Mouse (Mus musculus) limb, embryonic 13.5 days (tissue): ENCODE measurements around the gene Casp4. TPM values are rescaled to one million over a fixed set of nuclear protein-coding genes. Genes with fewer than 3 reads are reported as not detected.

Source experiments
- ATAC-seq: fragments of 200-750 bp; cut with Nextera tagmentation; 2 replicates; pipeline ENCODE4 v1.8.0; 2017; ENCODE audit warnings: low read depth, moderate number of reproducible peaks, moderate TSS enrichment; ENCODE audit not compliant: low FRiP score
- H3K27ac ChIP-seq: fragments of 300-500 bp; sonication (generic); 2 replicates; pipeline ENCODE4 v1.5.1; 2015; ENCODE audit warnings: inconsistent platforms, mild to moderate bottlenecking, moderate library complexity
- H3K27me3 ChIP-seq: fragments of 300-500 bp; sonication (generic); 2 replicates; pipeline ENCODE4 v1.6.1; 2015; ENCODE audit warnings: mild to moderate bottlenecking, inconsistent platforms
- H3K36me3 ChIP-seq: fragments of 300-500 bp; sonication (generic); 2 replicates; pipeline ENCODE4 v1.6.1; 2015; ENCODE audit warnings: inconsistent platforms, mild to moderate bottlenecking, moderate library complexity
- H3K4me1 ChIP-seq: fragments of 300-500 bp; sonication (generic); 2 replicates; pipeline ENCODE4 v1.6.1; 2015; ENCODE audit warnings: inconsistent platforms
- H3K4me2 ChIP-seq: fragments of 300-500 bp; sonication (generic); replicated peaks from 2 replicates; pipeline ENCODE4 v1.6.1; 2015; ENCODE audit warnings: inconsistent platforms, mild to moderate bottlenecking, moderate library complexity
- H3K4me3 ChIP-seq: fragments of 300-500 bp; sonication (generic); 2 replicates; pipeline ENCODE4 v1.5.1; 2015; ENCODE audit warnings: moderate library complexity, mild to moderate bottlenecking, inconsistent platforms
- H3K9ac ChIP-seq: fragments of 300-500 bp; sonication (generic); 2 replicates; pipeline ENCODE4 v1.6.1; 2015; ENCODE audit warnings: mild to moderate bottlenecking, inconsistent platforms
- H3K9me3 ChIP-seq: fragments of 300-500 bp; sonication (generic); 2 replicates; pipeline ENCODE4 v1.6.1; 2016; ENCODE audit warnings: inconsistent platforms
- WGBS: fragments of 180-500 bp; shearing (Covaris S2); methylation state at CpG from one replicate; pipeline ENCODE4 v1.1.7; 2015; 5-methylcytosine and 5-hydroxymethylcytosine counted together
- polyA plus RNA-seq: library from polyadenylated mRNA; unstranded; fragments of >200 nt; fragmentation: Nextera tagmentation; extraction: Ambion mirVana; gene quantifications from 2 replicates; pipeline ENCODE4 v1.2.1, GENCODE M21; 2015

Casp4 gene
- polyA plus RNA-seq, result 0.45 and 1.1 TPM in 2 replicates

DNA sequence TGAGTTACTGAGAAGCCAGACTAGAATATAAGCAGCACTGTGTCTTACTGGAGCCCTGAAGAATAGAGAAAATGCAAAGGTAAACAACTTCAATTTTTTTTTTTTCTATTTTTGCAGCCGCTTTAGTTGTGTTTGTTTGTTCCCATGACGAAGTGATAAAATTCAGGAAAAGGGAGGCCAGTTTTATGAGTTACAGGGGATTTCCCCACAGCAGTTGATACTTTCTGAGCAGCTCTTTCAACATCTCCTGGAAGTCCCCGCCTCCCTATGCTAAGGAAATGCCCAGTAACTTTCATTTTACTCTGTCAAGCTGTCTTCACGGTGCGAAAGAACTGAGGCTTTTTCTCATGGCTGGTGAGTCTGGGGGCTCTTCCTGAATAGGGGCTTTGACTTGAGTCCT is at the start of gene Casp4:
Casp4 (plus strand) TSS at position 268 of the 400 bp plus-strand sequence.
- Histone ChIP-seq H3K27ac (no peak within 1 kb of the TSS), H3K4me2 (peak within 1 kb of the TSS; percentile 25), H3K4me3 (no peak within 1 kb of the TSS), H3K9ac (no peak within 1 kb of the TSS), H3K4me1 (no peaks in the 10 kb centered on the region), H3K27me3 (no peaks in the 10 kb centered on the region), H3K9me3 (no peaks in the 10 kb centered on the region), H3K36me3 (no peaks in the 10 kb centered on the region)
- WGBS, result 41% methylated on average over 5 of the region's 5 CpGs
- no peak for ATAC-seq

DNA sequence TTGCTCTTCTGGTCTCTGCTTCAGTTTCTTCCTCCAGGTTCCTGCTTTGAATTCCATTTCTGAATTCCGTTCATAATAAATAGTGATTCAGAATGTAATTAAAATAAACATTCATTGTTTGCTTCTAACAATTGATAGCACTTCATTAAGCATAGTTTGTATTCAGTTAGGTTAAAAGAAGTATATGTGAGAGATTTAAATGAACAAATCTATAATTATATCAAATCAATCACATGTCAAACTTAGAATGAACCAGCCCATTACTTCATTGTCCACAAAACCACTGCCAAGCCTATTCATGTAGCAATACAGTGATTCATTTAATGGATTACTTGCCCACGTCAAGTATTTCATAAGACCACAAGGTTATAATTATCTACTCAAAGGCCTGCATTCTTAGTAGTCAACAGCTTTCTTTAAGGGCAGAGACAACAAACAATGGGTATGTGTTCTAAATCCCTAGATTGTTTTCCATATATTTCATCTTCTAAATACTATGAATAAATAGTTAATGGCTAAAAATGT is 44.6 kb upstream of the Casp4 start:
- WGBS, result 64% methylated on average over 2 of the region's 2 CpGs
- Histone ChIP-seq H3K9ac (no peak overlapping the region), H3K4me3 (no peak overlapping the region), H3K9me3 (no peaks in the 10 kb centered on the region), H3K4me1 (no peaks in the 10 kb centered on the region), H3K27ac (no peak overlapping the region), H3K36me3 (no peaks in the 10 kb centered on the region), H3K4me2 (no peak overlapping the region), H3K27me3 (no peaks in the 10 kb centered on the region)
- no peak for ATAC-seq

DNA sequence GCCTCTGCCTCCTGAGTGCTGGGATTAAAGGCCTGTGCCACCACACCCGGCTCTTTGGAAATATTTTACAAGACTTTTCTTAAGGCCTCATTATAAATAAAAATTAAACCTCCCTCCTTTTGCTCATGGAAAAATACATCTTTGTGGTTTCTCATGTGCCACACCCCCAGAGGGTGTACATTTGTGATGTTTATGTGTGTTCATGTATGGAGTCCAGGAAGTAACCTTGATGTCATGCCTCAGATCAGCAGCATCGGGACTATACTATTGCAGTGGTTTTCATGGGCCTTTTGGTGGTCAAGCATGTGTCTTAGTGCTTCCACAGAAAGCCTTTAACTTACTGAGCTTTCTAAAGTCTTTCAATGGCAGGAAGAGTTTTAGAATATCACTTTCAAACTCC is 38.4 kb upstream of the Casp4 start:
- Histone ChIP-seq H3K4me2 (no peak overlapping the region), H3K4me3 (no peak overlapping the region), H3K9ac (no peak overlapping the region), H3K27ac (no peak overlapping the region), H3K36me3 (no peaks in the 10 kb centered on the region), H3K27me3 (no peaks in the 10 kb centered on the region), H3K4me1 (no peaks in the 10 kb centered on the region), H3K9me3 (no peaks in the 10 kb centered on the region)
- no peak for ATAC-seq
- 87% methylated on average over 2 of the region's 2 CpGs for WGBS

DNA sequence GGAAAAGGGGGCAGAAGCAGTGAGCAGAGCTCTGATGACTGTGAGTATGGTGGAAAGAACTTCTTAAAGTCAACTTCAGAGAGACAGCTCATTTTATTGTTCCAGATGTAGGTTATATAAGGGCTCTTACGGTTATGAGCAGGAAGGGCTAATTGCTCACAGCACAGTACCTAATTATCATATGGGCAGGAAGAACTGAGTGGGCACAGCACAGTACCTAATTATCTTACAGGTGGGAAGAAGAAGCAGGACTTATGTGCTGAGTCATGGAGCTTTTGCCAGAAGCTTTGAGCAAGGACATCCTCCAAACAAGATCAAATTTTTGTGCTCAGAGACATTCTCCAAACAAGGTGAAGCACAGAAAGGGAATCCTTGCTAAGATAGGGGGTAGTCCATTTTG is 37.7 kb upstream of the Casp4 start:
- no peaks in the 10 kb centered on the region for H3K9me3 ChIP-seq
- H3K4me1 ChIP-seq, result no peaks in the 10 kb centered on the region
- H3K4me2 ChIP-seq, result no peak overlapping the region
- H3K4me3 ChIP-seq, result no peak overlapping the region
- H3K36me3 ChIP-seq, result no peaks in the 10 kb centered on the region
- ATAC-seq, result no peak
- no peaks in the 10 kb centered on the region for H3K27me3 ChIP-seq
- no peak overlapping the region for H3K9ac ChIP-seq
- no peak overlapping the region for H3K27ac ChIP-seq
- 18% methylated on average over 1 of the region's 1 CpGs for WGBS

DNA sequence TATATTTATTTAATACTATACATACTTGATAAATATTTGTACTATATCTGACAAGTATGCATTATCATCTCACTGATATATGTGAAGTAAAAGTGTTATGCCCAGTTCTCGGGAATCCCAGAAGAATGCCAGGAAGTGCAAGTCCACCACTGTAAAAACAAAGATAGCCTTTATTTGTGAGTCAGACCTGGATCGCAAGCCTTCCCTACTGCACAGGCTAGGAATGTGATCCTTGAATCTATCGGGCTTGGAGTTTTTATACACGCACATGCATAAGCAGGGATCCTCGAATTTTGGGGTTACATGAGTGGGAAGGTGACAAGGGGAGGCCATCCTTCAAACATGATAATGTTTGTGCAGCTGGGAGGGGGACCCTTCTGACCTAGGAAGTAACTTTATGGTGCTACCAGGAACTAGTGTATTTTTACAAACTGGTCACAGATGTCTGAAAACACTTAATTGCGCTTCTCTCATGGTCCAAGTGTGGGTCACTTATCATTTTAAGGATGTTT is 37.2 kb upstream of the Casp4 start:
- Histone ChIP-seq H3K4me2 (no peak overlapping the region), H3K27ac (no peak overlapping the region), H3K4me3 (no peak overlapping the region), H3K36me3 (no peaks in the 10 kb centered on the region), H3K27me3 (no peaks in the 10 kb centered on the region), H3K9ac (no peak overlapping the region), H3K4me1 (no peaks in the 10 kb centered on the region), H3K9me3 (no peaks in the 10 kb centered on the region)
- 73% methylated on average over 6 of the region's 6 CpGs for WGBS
- ATAC-seq, result no peak

DNA sequence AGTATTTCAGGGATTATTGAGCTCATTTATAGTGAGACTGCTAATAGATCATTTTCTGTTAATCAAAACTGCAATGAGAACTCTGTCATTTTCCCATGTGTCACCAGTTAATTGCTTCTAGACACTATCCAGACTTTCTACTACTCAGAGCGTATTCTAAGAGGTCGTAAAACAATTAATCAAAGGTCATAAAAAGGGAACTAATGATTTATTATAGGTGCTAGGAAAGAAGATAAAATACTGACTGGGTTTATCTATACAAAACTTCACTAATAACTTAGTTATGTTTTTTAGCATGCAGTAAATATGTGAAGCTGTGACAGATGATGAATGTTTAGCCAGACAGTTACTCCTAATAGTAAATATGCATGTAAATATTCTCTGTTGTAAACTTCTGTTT is 22.6 kb upstream of the Casp4 start:
- no peaks in the 10 kb centered on the region for H3K36me3 ChIP-seq
- no peak overlapping the region for H3K4me3 ChIP-seq
- H3K4me2 ChIP-seq, result no peak overlapping the region
- 26% methylated on average over 2 of the region's 2 CpGs for WGBS
- H3K9ac ChIP-seq, result no peak overlapping the region
- no peaks in the 10 kb centered on the region for H3K4me1 ChIP-seq
- no peak overlapping the region for H3K27ac ChIP-seq
- no peaks in the 10 kb centered on the region for H3K9me3 ChIP-seq
- no peaks in the 10 kb centered on the region for H3K27me3 ChIP-seq
- ATAC-seq, result no peak

DNA sequence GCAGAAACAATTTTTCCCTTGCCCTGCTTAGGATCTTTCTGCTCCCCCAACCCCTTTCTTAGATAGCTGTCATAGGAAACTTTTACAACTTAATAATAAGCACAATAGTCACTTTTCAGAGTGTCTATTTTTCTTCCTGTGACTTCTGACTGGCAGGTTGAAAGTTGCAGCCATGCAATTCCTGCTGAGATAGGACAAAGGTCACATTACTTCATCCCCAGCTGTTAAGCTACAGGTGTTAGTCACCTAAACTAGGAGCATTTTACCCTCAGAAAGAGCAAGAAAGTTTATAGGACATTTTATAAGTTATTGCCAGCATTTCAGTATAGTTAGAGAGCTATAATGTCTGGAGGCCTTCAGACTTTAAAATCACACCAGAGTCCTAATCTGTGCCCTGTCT is 22.0 kb upstream of the Casp4 start:
- Histone ChIP-seq H3K36me3 (no peaks in the 10 kb centered on the region), H3K27me3 (no peaks in the 10 kb centered on the region), H3K4me3 (no peak overlapping the region), H3K4me2 (no peak overlapping the region), H3K9ac (no peak overlapping the region), H3K9me3 (no peaks in the 10 kb centered on the region), H3K4me1 (no peaks in the 10 kb centered on the region), H3K27ac (no peak overlapping the region)
- no peak for ATAC-seq

DNA sequence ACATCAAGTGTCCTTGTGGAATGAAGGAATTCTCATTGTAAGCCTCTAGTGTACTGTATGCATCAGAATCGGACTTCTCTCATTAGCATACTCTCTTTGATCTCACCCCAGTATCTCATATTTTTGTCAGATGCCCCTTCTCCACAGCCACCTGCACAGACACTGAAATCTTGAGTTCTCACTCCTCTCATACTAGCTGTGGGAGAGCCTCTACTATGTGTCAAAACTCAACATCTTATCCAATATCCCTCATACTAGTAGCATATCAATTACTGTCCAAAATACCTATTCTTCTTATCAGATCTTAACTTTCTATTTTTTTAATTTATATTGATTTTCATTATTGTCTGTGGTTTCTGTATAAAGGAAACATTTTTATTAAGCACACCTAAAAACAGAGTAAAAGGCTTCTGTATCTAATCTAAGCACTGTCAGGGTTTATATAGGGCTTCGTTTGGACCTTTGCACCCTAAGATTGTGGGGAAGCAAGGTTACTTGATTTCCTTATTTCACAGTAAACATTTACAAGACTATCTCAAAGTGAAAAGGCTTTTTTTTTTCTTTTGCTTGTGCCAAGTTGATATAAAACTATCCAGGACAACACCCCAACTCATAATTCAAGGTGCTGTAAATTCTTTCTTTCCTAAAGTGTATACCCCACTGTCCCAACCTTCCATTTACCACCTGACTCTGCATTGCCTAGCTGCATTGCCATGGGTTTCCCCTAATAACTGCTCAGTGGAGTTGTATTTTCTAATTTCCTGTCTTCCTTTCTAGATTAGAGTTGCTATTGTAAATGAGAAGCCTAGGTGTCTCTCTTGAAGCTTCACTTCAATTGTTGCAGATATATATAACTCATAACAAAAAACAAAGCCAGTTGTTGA is 12.0 kb upstream of the Casp4 start:
- no peak for ATAC-seq
- 69% methylated on average over 2 of the region's 2 CpGs for WGBS
- no peak overlapping the region for H3K9ac ChIP-seq

DNA sequence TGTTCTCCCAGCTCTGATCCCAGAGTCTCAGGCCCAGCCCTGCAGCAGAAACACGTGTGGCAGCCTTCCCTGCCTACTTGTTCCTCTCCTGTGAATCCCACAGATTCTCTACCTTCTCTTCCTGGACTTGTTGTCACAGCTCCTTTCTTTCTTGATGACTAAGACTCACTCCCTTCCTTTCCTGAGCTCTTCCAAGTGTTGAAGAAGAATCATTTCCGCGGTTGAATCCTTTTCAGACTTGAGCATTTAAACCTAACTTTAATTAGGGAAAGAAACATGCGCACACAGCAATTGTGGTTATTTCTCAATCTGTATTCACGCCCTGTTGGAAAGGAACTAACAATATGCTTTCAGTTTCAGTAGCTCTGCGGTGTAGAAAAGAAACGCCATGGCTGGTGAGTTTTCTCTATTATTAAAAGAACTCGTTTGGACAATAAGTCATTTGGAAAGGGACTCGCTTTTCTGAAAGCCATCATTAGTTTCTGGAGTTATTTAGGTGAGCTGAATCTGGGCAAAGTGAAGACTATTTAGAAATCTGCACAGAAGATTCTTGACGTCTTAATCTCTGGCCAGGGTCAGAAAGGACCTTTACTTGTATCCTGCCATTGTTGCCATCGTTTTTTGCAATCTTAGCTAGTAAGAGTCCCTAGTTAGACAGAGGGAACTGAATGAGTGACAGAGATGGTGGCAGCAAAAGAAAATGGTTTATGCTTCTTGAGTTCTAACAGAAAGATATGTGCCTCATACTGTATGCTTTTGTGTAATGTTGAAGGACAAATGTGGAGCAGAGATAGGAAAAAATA is 10.1 kb upstream of the Casp4 start, which contains the start of gene Casp1:
Casp1 (plus strand) TSS at position 189 of the 803 bp plus-strand sequence.
- Histone ChIP-seq H3K9me3 (no peaks in the 10 kb centered on the region), H3K9ac (no peak within 1 kb of the TSS), H3K4me2 (no peak within 1 kb of the TSS), H3K4me3 (no peak within 1 kb of the TSS), H3K27me3 (no peaks in the 10 kb centered on the region), H3K4me1 (no peaks in the 10 kb centered on the region), H3K36me3 (no peaks in the 10 kb centered on the region), H3K27ac (no peak within 1 kb of the TSS)
- no peak for ATAC-seq
- 76% methylated on average over 11 of the region's 11 CpGs for WGBS

More for the DNA sequence above, 12.0 kb upstream of the Casp4 start:
- H3K4me1 ChIP-seq, result no peaks in the 10 kb centered on the region
- H3K36me3 ChIP-seq, result no peaks in the 10 kb centered on the region
- H3K4me3 ChIP-seq, result no peak overlapping the region
- H3K27me3 ChIP-seq, result no peaks in the 10 kb centered on the region
- H3K27ac ChIP-seq, result no peak overlapping the region
- H3K4me2 ChIP-seq, result no peak overlapping the region
- H3K9me3 ChIP-seq, result no peaks in the 10 kb centered on the region

DNA sequence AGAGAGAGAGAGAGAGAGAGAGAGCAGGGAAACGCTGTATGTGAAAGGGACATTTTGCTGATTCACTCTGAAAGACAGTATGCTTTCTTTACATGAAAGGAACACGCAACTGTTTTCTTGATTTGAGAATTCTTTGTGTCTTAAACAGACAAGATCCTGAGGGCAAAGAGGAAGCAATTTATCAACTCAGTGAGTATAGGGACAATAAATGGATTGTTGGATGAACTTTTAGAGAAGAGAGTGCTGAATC is 9.6 kb upstream of the Casp4 start:
- 87% methylated on average over 2 of the region's 2 CpGs for WGBS
- no peak overlapping the region for H3K4me2 ChIP-seq

DNA sequence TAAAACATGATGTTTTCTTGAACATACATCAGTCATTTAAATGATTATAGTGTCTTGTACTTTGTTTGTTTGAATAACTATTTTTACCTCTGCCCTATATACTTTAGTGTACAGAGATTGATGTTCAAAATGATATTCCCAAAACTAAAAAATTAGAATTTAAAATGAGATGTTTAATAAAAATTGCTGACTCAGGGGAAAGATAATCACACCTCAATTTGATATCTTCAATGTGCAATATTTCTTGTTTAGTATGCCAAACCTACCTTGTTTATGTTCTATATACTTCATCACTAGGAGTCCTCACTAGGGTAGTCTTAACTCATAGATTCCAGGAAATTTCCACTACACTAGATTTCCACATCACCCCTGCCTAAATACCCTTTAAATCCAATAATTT is 1.5 kb downstream of the Casp4 start:
- no peaks in the 10 kb centered on the region for H3K27me3 ChIP-seq
- H3K9me3 ChIP-seq, result no peaks in the 10 kb centered on the region
- H3K4me1 ChIP-seq, result no peaks in the 10 kb centered on the region
- no peak overlapping the region for H3K4me3 ChIP-seq
- no peak for ATAC-seq
- no peak overlapping the region for H3K9ac ChIP-seq
- H3K4me2 ChIP-seq, result no peak overlapping the region
- H3K36me3 ChIP-seq, result no peaks in the 10 kb centered on the region
- H3K27ac ChIP-seq, result no peak overlapping the region

More for the DNA sequence above, 9.6 kb upstream of the Casp4 start:
- Histone ChIP-seq H3K36me3 (no peaks in the 10 kb centered on the region), H3K27me3 (no peaks in the 10 kb centered on the region), H3K27ac (no peak overlapping the region), H3K4me1 (no peaks in the 10 kb centered on the region), H3K9me3 (no peaks in the 10 kb centered on the region), H3K9ac (no peak overlapping the region), H3K4me3 (no peak overlapping the region)
- ATAC-seq, result no peak

DNA sequence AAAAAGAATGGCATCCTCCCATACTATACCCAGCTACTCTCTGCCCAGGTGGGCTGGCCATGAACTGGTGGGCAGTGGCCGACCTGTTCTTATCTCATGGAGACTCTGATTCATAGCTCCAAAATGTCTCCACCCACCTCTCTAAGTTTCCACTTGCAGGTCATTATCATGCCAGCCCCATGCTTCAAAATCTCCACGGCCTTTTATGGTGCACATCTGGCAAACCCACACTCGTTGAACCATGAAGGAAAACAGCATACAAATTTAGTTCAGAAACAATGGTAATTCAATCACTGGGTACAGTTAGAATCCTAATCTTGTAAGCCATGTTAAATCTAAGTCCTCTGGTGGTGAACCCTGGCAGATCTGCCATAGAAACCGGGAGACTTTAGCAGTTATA is 2.8 kb downstream of the Casp4 start:
- Histone ChIP-seq H3K4me3 (no peak overlapping the region), H3K36me3 (no peaks in the 10 kb centered on the region), H3K4me2 (no peak overlapping the region), H3K27me3 (no peaks in the 10 kb centered on the region), H3K27ac (no peak overlapping the region), H3K9me3 (no peaks in the 10 kb centered on the region), H3K4me1 (no peaks in the 10 kb centered on the region), H3K9ac (no peak overlapping the region)
- ATAC-seq, result no peak
- WGBS, result 56% methylated on average over 4 of the region's 4 CpGs
